Comparison of ENCODE assay signal across 8 mouse cellular contexts in genomic region chr1:180407171-180407671, GRCm38 (mm10).
DNase-seq lines count a peak whose midpoint lies in the region; ATAC-seq and TF ChIP-seq lines count a peak whose summit lies in the region.

No protein-coding gene starts in this region.

- peaks cover 68% of the 10 kb centered on the region for H3K36me3 ChIP-seq in G1E (replicated peaks)
- H3K36me3 ChIP-seq in heart, postnatal 0 days (replicated peaks; ENCODE audit: control insufficient read depth, insufficient read depth, low read length): no peaks in the 10 kb centered on the region

- H3K4me2 ChIP-seq in heart, postnatal 0 days (ENCODE audit: low read depth, low read length): peak overlapping the region; percentile 54

- H3K4me3 ChIP-seq in G1E (ENCODE audit: low read depth, low read length): no peak overlapping the region
- H3K4me3 ChIP-seq in heart, postnatal 0 days (ENCODE audit: low read depth, low read length): peak overlapping the region; percentile 24

- H3K9ac ChIP-seq in heart, postnatal 0 days (replicated peaks; ENCODE audit: low read depth, low read length): no peak overlapping the region

- H3K27ac ChIP-seq in heart, postnatal 0 days (ENCODE audit: low read depth): peak overlapping the region; percentile 92

- WGBS in heart, postnatal 0 days: 20% methylated on average over 16 of the region's 16 CpGs

- no peaks in the 10 kb centered on the region; the same call in 1 of the 2 replicates for H3K27me3 ChIP-seq in G1E (ENCODE audit: insufficient read depth, low read length)
- H3K27me3 ChIP-seq in heart, postnatal 0 days (ENCODE audit: control insufficient read depth, insufficient read depth, low read length): no peaks in the 10 kb centered on the region

- TF ChIP-seq CTCF in G1E (IDR thresholded peaks at IDR 0.05; ENCODE audit: low read depth, low read length): 0 out of 2 replicates have a peak, but pooled peaks have one; percentile 24
- TF ChIP-seq CTCF in heart, postnatal 0 days (IDR thresholded peaks at IDR 0.05; ENCODE audit: low read depth): peak; percentile 75

- no peaks in the 10 kb centered on the region for H3K9me3 ChIP-seq in G1E (replicated peaks)
- H3K9me3 ChIP-seq in heart, postnatal 0 days (replicated peaks; ENCODE audit: control insufficient read depth, low read length): no peaks in the 10 kb centered on the region

- TF ChIP-seq EP300 in heart, postnatal 0 days (IDR thresholded peaks at IDR 0.05; ENCODE audit: low read depth): no peak

- peak; percentile 83 to 85 for DNase-seq in B cell, adult 2 months
- peak; percentile 70 for DNase-seq in G1E (ENCODE audit: low spot score)
- peak; percentile 74 for DNase-seq in cerebellum, postnatal 36 days
- peak; percentile 64 for DNase-seq in heart, postnatal 0 days (ENCODE audit: low spot score)
- DNase-seq in kidney, postnatal 25 days: peak; percentile 86 to 92
- peak; percentile 50 to 81 for DNase-seq in spleen, postnatal 10 days (ENCODE audit: low spot score in 2 of 2)

- H3K4me1 ChIP-seq in G1E (ENCODE audit: insufficient read depth, low read depth, low read length): peaks cover 31% of the 10 kb centered on the region
- peaks cover 43% of the 10 kb centered on the region for H3K4me1 ChIP-seq in heart, postnatal 0 days (ENCODE audit: control insufficient read depth, insufficient read depth)

- ATAC-seq in G1E (ENCODE audit: extremely low read depth, insufficient number of reproducible peaks, low FRiP score, poor library complexity, severe bottlenecking): no peak
- peak; percentile 63 for ATAC-seq in heart, postnatal 0 days (ENCODE audit: insufficient read depth, low read depth)
- peak; percentile 48 for ATAC-seq in megakaryocyte progenitor cell, adult 5-6 weeks (replicated peaks; ENCODE audit: poor library complexity)
- no peak for ATAC-seq in activated CD4-positive, CD25-positive, alpha-beta regulatory T cell, adult 4 months

Comparison
In these comparisons a context has a peak if more than half of its experiments do, and no peak if none do; other contexts are left out.
1. ATAC-seq: peak in heart, postnatal 0 days (single experiment) and megakaryocyte progenitor cell, adult 5-6 weeks (single experiment); none in G1E (single experiment) and activated CD4-positive, CD25-positive, alpha-beta regulatory T cell, adult 4 months (single experiment).
2. Peak in every context shown above with its lines, with median percentiles within 50 percentile points of each other: DNase-seq.